Mouse (Mus musculus): ENCODE measurements at regions not wholly inside any gene's neighbourhood (a gene's known extent, or its start where the extent isn't known, plus 50 kb on each side); places are given as distances from the start of the nearest gene placed in this dataset.

DNA sequence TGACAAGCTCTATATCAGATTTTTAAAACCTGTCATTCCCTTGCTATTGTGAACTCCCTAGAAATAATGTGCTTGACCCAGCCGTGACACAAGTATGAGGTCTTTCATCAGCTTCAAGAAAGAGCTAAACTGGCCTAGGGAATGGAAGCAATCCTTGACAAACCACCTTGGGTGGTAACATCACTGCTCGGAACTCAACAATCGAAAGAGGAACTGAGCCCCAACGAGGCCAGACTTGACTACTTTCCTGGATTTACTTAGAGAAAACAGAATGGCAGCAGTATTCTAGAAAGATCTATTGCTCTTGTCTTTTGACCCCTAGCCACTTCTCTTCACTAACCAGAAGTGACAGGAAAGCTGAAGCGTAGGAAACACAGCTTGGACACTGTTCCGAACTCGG, 191.2 kb upstream of the Klf3 start:
- ATAC-seq (replicated peaks; ENCODE audit: insufficient number of reproducible peaks, insufficient read depth, low FRiP score, low read depth), result no peak
- H3K4me3 ChIP-seq, result no peak overlapping the region
- no peaks in the 10 kb centered on the region for H3K36me3 ChIP-seq
- H3K9me3 ChIP-seq (replicated peaks), result no peaks in the 10 kb centered on the region
- no peak overlapping the region for H3K4me2 ChIP-seq
- H3K27me3 ChIP-seq, result no peaks in the 10 kb centered on the region
- WGBS, result 83% methylated on average over 7 of the region's 7 CpGs
- peaks cover 19% of the 10 kb centered on the region for H3K4me1 ChIP-seq (replicated peaks)
- H3K27ac ChIP-seq, result no peak overlapping the region
- no peak overlapping the region for H3K9ac ChIP-seq

- Histone ChIP-seq H3K36me3 (no peaks in the 10 kb centered on the region), H3K27me3 (no peaks in the 10 kb centered on the region), H3K4me3 (no peak overlapping the region), H3K4me2 (no peak overlapping the region), H3K9me3 (replicated peaks) (no peaks in the 10 kb centered on the region), H3K27ac (no peak overlapping the region), H3K4me1 (replicated peaks) (peaks cover 19% of the 10 kb centered on the region), H3K9ac (no peak overlapping the region)
- 90% methylated on average over 3 of the region's 3 CpGs for WGBS
- no peak for ATAC-seq (replicated peaks; ENCODE audit: insufficient number of reproducible peaks, insufficient read depth, low FRiP score, low read depth)
Observed at GRCm38 (mm10) chr5:64613696-64614095, 189.5 kb upstream of the Klf3 start.

GRCm38 (mm10) chr5:64618126-64618525, 185.1 kb upstream of the Klf3 start:
- Histone ChIP-seq H3K27me3 (no peaks in the 10 kb centered on the region), H3K27ac (no peak overlapping the region), H3K9ac (no peak overlapping the region), H3K4me3 (no peak overlapping the region), H3K4me2 (no peak overlapping the region), H3K36me3 (no peaks in the 10 kb centered on the region), H3K4me1 (replicated peaks) (no peaks in the 10 kb centered on the region), H3K9me3 (replicated peaks) (no peaks in the 10 kb centered on the region)
- 64% methylated on average over 5 of the region's 5 CpGs for WGBS
- ATAC-seq (replicated peaks; ENCODE audit: insufficient number of reproducible peaks, insufficient read depth, low FRiP score, low read depth), result no peak

GRCm38 (mm10) chr5:64619752-64620151, 183.4 kb upstream of the Klf3 start:
- 87% methylated on average over 5 of the region's 5 CpGs for whole genome bisulfite sequencing
- Histone ChIP-seq H3K9ac (no peak overlapping the region), H3K4me3 (no peak overlapping the region), H3K27me3 (no peaks in the 10 kb centered on the region), H3K36me3 (no peaks in the 10 kb centered on the region), H3K4me2 (no peak overlapping the region), H3K9me3 (replicated peaks) (no peaks in the 10 kb centered on the region), H3K4me1 (replicated peaks) (no peaks in the 10 kb centered on the region), H3K27ac (no peak overlapping the region)
- ATAC-seq (replicated peaks; ENCODE audit: insufficient number of reproducible peaks, insufficient read depth, low FRiP score, low read depth), result no peak

DNA sequence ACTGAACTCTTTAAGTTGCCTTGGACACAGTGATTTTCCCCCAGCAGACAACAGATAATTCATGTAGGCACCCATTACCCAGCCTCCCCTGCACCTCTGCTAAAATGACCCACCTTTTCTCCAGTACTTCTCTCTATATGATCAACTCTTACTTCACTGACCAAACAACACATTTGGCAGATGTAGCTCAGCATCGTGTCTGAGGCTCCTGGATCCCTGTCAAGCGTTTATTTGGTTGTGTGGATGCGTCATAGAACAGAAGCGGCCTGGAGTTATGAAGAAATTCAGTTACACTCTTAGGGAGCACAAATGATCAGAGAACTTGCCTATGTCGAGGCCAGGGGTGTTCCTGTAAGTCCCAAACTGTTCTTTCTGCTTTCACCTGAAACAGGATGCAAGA, 182.5 kb upstream of the Klf3 start:
- Histone ChIP-seq H3K9ac (no peak overlapping the region), H3K27me3 (no peaks in the 10 kb centered on the region), H3K4me3 (no peak overlapping the region), H3K4me2 (no peak overlapping the region), H3K9me3 (replicated peaks) (no peaks in the 10 kb centered on the region), H3K4me1 (replicated peaks) (no peaks in the 10 kb centered on the region), H3K27ac (no peak overlapping the region), H3K36me3 (no peaks in the 10 kb centered on the region)
- no peak for ATAC-seq (replicated peaks; ENCODE audit: insufficient number of reproducible peaks, insufficient read depth, low FRiP score, low read depth)
- 84% methylated on average over 5 of the region's 5 CpGs for WGBS

GRCm38 (mm10) chr5:64621386-64621785, 181.8 kb upstream of the Klf3 start:
- H3K4me1 ChIP-seq (replicated peaks), result peaks cover 6% of the 10 kb centered on the region
- no peak overlapping the region for H3K4me3 ChIP-seq
- no peak overlapping the region for H3K4me2 ChIP-seq
- H3K36me3 ChIP-seq, result no peaks in the 10 kb centered on the region
- WGBS, result 97% methylated on average over 1 of the region's 1 CpGs
- no peak for ATAC-seq (replicated peaks; ENCODE audit: insufficient number of reproducible peaks, insufficient read depth, low FRiP score, low read depth)
- no peaks in the 10 kb centered on the region for H3K27me3 ChIP-seq
- no peak overlapping the region for H3K27ac ChIP-seq
- no peaks in the 10 kb centered on the region for H3K9me3 ChIP-seq (replicated peaks)
- no peak overlapping the region for H3K9ac ChIP-seq

GRCm38 (mm10) chr5:64623653-64624052, 179.5 kb upstream of the Klf3 start:
- no peak for ATAC-seq (replicated peaks; ENCODE audit: insufficient number of reproducible peaks, insufficient read depth, low FRiP score, low read depth)
- 67% methylated on average over 3 of the region's 3 CpGs for WGBS
- no peak overlapping the region for H3K4me3 ChIP-seq

GRCm38 (mm10) chr5:64624205-64624604, 179.0 kb upstream of the Klf3 start:
- WGBS, result 66% methylated on average over 6 of the region's 6 CpGs
- Histone ChIP-seq H3K27me3 (no peaks in the 10 kb centered on the region), H3K27ac (no peak overlapping the region)

More at GRCm38 (mm10) chr5:64623653-64624052, 179.5 kb upstream of the Klf3 start:
- Histone ChIP-seq H3K9me3 (replicated peaks) (no peaks in the 10 kb centered on the region), H3K27ac (no peak overlapping the region), H3K4me1 (replicated peaks) (peaks cover 9% of the 10 kb centered on the region), H3K4me2 (no peak overlapping the region), H3K36me3 (no peaks in the 10 kb centered on the region), H3K9ac (no peak overlapping the region), H3K27me3 (no peaks in the 10 kb centered on the region)

GRCm38 (mm10) chr5:64625421-64625820, 177.8 kb upstream of the Klf3 start:
- 87% methylated on average over 4 of the region's 4 CpGs for WGBS
- Histone ChIP-seq H3K9ac (no peak overlapping the region), H3K9me3 (replicated peaks) (no peaks in the 10 kb centered on the region), H3K4me1 (replicated peaks) (peaks cover 9% of the 10 kb centered on the region), H3K27me3 (no peaks in the 10 kb centered on the region), H3K4me3 (no peak overlapping the region), H3K27ac (no peak overlapping the region), H3K36me3 (no peaks in the 10 kb centered on the region), H3K4me2 (no peak overlapping the region)
- ATAC-seq (replicated peaks; ENCODE audit: insufficient number of reproducible peaks, insufficient read depth, low FRiP score, low read depth), result no peak

More at GRCm38 (mm10) chr5:64624205-64624604, 179.0 kb upstream of the Klf3 start:
- H3K4me3 ChIP-seq, result no peak overlapping the region
- no peaks in the 10 kb centered on the region for H3K9me3 ChIP-seq (replicated peaks)
- H3K9ac ChIP-seq, result no peak overlapping the region
- no peak overlapping the region for H3K4me2 ChIP-seq
- ATAC-seq (replicated peaks; ENCODE audit: insufficient number of reproducible peaks, insufficient read depth, low FRiP score, low read depth), result no peak
- H3K36me3 ChIP-seq, result no peaks in the 10 kb centered on the region
- peaks cover 9% of the 10 kb centered on the region for H3K4me1 ChIP-seq (replicated peaks)

DNA sequence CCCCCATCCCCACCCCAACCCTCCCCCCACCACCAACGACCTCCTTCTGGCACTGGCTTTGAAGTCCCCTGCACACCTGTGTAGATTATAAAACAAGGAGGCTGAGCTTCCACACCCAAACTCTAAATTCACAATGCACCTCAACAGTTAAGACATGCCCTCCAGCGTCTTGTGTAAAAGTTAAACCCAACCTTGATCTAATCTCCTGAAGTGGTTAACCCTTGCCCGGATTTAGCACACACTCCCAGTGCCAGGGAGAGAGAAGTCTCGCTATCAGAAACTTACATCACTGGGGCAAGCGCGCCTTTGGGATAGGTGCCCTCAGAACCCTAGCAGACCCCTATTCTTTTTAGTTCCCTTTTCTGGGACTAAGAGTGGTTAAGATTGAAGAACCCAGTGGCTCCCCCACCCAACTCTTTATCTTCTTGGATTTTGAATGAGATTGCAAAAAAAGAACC, 177.3 kb upstream of the Klf3 start:
- Histone ChIP-seq H3K27ac (no peak overlapping the region), H3K27me3 (no peaks in the 10 kb centered on the region), H3K4me3 (no peak overlapping the region), H3K4me2 (no peak overlapping the region), H3K9me3 (replicated peaks) (no peaks in the 10 kb centered on the region), H3K9ac (no peak overlapping the region), H3K36me3 (no peaks in the 10 kb centered on the region), H3K4me1 (replicated peaks) (peaks cover 9% of the 10 kb centered on the region)
- no peak for ATAC-seq (replicated peaks; ENCODE audit: insufficient number of reproducible peaks, insufficient read depth, low FRiP score, low read depth)
- WGBS, result 44% methylated on average over 6 of the region's 6 CpGs

DNA sequence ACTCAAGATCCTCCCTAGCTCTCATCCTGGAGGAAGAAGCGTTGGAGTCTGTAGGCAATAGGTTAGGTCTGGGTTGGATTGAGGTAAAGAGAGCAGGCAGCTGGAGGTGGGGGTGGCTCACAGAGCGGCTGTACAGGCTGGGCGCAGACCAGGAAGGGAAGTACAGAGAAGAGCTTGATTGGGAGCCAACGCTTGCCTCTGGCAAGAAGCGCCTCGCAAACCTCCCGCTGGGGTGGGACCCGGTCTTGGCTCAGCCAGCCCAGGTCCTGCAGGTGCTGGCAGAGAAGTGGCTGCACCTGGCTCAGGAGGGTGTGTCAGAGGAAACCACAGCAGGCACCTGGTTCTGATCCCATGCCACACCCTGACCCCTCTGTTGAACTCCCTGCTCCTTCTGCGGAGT, 176.8 kb upstream of the Klf3 start:
- Histone ChIP-seq H3K9ac (no peak overlapping the region), H3K36me3 (no peaks in the 10 kb centered on the region), H3K4me1 (replicated peaks) (peaks cover 9% of the 10 kb centered on the region), H3K4me3 (no peak overlapping the region), H3K4me2 (peak overlapping the region; percentile 28; the same call in 1 of the 2 replicates), H3K27me3 (no peaks in the 10 kb centered on the region), H3K27ac (no peak overlapping the region), H3K9me3 (replicated peaks) (no peaks in the 10 kb centered on the region)
- no peak for ATAC-seq (replicated peaks; ENCODE audit: insufficient number of reproducible peaks, insufficient read depth, low FRiP score, low read depth)
- WGBS, result 36% methylated on average over 9 of the region's 9 CpGs

GRCm38 (mm10) chr5:64630582-64630981, 172.6 kb upstream of the Klf3 start:
- Histone ChIP-seq H3K27me3 (no peaks in the 10 kb centered on the region), H3K4me3 (no peak overlapping the region), H3K36me3 (no peaks in the 10 kb centered on the region), H3K9me3 (replicated peaks) (no peaks in the 10 kb centered on the region), H3K4me2 (no peak overlapping the region), H3K9ac (no peak overlapping the region), H3K4me1 (replicated peaks) (peaks cover 9% of the 10 kb centered on the region), H3K27ac (no peak overlapping the region)
- ATAC-seq (replicated peaks; ENCODE audit: insufficient number of reproducible peaks, insufficient read depth, low FRiP score, low read depth), result no peak
- 86% methylated on average over 2 of the region's 2 CpGs for WGBS
